Mouse (Mus musculus): Measurements from ENCODE around the gene Plce1.

DNA sequence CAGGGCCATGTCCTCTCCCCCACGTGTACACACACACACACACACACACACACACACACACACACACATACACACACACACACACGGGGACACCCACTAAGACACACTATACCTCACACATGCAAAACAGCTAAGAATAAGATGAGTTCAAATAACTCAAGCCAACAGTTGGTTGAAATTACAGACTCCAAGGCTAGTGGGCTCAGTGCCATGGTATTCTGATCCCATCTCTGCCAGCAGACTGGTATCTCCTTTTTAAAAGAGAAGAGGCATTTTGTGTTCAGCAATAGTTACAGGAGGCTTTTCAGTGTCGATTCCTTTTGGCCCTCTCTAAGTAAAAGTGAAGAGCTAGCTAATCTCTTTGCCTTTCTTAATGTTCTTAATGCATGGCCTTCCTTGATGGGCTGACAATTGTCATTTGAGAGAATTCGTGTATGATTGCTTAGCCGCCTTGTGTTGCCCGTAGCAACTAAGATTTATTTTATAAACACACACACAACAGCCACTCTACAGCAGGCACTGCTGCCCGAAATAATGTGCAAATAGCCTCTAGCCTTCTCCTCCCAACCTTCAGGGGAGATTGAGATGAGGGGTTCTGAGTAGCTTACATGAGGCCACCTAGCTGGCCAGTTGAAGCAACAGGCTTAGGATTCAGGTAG lies 111.8 kb downstream of the Plce1 start:
- TF ChIP-seq TAL1 (IDR thresholded peaks at IDR 0.05; ENCODE audit: low read length) (no peak), GATA1 (IDR thresholded peaks at IDR 0.05; ENCODE audit: low read length) (no peak)
